Mouse (Mus musculus): ENCODE data around the gene Pmpca.

GRCm38 (mm10) chr2:26441688-26442087 is 52.5 kb downstream of the Pmpca start:
- TF ChIP-seq POLR2A (IDR thresholded peaks at IDR 0.05; ENCODE audit: extremely low read depth, insufficient read depth, low read length) (no peak), CTCF (IDR thresholded peaks at IDR 0.05; ENCODE audit: extremely low read depth, insufficient read depth, low read length) (no peak)
